Mouse (Mus musculus) retina, postnatal 1 day (tissue): Measurements from ENCODE around the gene Psmb11.

Experiments used
- DNase-seq: peaks from one replicate; pipeline ENCODE4 v3.0.0-alpha.2; 2012

Psmb11 gene

GRCm38 (mm10) chr14:54621133-54621532, at the start of gene Psmb11:
Psmb11 (plus strand) TSS chr14:54621433.
- DNase-seq, result no peak

GRCm38 (mm10) chr14:54572122-54572521, 49.1 kb upstream of the Psmb11 start:
- no peak for DNase-seq

- DNase-seq, result peak; percentile 91
Observed at GRCm38 (mm10) chr14:54572790-54573736, 48.2 kb upstream of the Psmb11 start.

- peak; percentile 55 for DNase-seq
Observed at GRCm38 (mm10) chr14:54574253-54574652, 47.0 kb upstream of the Psmb11 start.

DNA sequence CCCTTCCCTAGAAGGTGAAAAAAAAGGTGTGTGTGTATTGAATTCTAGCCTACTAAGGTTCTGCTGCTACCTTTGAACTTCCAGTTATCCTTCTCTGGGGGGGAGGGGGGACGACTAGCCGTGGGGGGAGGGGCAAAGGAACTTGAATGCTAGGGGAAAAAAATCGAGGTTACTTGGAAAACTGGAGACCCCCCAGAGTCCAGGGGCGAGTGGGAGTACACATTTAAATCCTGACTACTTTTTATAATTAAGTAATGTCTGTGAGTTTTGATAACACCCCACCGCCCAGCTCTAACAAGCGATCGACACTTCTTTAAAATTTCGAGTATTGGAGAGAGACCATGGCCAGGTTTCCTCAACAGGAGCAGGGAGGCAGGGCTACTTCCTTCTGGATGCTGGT, 46.2 kb upstream of the Psmb11 start:
- no peak for DNase-seq

GRCm38 (mm10) chr14:54575631-54576030, 45.6 kb upstream of the Psmb11 start:
- peak; percentile 83 for DNase-seq

DNA sequence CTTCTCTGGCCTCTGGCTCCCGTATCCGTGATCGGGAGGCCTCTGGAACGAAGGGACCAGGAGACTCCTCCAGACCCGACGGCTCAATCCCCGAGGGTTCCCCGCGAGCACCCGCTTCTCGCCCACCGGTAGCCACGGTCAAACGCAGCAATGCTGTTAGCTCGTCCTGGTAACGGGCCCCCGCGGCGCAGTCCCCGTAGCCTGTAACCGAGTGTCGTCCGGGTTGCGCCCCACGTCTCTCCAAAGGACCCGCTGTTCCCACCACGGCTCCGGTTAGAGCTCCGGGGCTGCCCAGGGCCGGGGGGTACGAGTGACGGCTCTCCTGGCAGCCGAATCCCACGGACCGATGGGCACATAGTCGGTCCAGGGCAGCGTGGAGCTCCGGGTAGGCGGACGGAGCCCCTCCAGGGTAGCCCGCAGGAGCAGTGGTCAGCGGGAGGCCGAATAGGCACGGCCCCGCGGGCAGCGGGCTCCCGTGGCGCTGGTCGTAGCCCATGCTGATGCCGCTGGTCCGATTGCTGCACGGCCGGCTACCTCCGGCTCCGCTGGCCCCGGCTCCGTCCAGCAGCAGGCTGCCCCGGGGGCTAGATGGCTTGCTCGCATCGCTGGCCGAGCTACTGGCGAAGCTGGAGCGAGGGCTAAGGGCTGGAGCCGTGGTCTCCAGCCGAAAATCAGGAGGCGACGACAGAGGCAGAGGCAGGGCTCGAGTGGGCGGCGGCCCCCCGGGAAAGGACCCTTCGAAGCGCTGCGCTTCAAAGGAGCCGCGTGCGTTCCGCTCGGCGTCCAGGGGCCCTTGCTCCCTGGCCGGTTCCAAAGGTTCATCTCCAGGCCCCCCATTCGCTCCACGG, 44.8 kb upstream of the Psmb11 start:
- DNase-seq, result peak; percentile 56

DNA sequence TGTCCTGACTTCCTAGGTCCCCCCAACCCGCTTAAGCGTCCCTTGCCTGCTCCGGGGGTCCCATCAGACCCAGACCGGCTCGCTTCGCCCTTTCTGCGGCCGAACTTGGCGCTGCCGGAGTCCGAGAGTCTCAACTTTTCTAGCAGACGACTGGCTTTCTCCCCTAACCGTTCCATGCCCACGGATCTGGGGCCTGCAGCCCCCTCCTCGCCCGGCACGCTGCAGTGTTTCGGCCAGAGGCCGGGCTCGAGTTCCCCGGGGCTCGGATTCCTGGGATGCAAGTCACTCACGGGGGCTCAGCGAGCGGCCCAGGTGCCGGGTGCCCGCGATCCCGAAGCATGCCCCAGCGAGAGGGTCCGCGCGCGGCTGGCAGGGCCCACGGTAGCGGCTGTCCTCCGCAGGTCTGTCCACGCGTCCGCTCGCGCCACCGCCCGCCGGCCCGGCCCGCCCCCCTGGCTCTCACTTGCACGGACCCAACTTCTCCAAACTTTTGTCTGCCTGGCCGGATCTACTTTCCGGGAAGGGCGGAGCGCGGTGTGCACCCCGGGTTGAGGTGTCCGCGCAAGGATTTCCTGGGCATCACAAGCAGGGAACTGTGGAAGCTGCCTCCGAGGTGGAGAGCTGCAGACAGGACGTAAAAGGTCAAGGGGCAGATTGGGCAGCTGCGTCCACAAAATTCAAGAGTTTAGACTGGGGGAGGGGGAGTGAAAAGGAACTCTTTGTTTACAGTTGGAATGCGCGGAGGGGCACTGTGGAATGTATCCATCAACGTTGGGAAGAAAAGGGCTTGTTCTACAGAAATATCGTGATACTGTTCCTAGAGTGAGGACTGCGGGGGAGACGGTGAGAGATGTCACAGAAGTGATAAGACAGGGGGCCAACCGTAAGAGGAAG, 43.9 kb upstream of the Psmb11 start, which contains the start of gene Ajuba:
Gene Ajuba, minus strand, starts transcription at position 470 of the 894 bp plus-strand sequence.
- peak; percentile 96 for DNase-seq

DNA sequence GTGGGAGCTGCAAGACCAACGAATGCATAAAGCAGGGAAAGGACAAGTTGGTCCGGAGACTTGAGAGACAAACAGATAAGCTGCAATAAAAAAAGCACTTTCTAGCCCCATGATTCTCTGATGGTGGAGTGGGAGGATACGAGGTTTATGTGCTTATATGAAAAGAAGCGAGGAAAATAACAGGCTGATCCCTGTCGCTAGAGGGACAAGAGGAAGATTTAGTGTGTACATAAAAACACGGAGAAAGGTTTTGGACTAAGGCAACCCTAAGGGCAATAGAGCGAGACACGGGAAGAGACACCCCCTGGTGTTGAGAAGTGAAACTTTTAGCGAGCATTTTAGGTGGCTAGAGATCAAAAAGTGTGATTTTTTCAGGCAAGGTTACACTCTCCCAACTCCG, 43.2 kb upstream of the Psmb11 start:
- peak; percentile 72 for DNase-seq

GRCm38 (mm10) chr14:54579638-54580037, 41.6 kb upstream of the Psmb11 start:
- DNase-seq, result no peak

- DNase-seq, result no peak
Observed at GRCm38 (mm10) chr14:54582536-54582935, 38.7 kb upstream of the Psmb11 start.

GRCm38 (mm10) chr14:54583681-54584338, 37.4 kb upstream of the Psmb11 start:
- DNase-seq, result peak; percentile 82

- no peak for DNase-seq
Observed at GRCm38 (mm10) chr14:54591056-54591455, 30.2 kb upstream of the Psmb11 start.

DNA sequence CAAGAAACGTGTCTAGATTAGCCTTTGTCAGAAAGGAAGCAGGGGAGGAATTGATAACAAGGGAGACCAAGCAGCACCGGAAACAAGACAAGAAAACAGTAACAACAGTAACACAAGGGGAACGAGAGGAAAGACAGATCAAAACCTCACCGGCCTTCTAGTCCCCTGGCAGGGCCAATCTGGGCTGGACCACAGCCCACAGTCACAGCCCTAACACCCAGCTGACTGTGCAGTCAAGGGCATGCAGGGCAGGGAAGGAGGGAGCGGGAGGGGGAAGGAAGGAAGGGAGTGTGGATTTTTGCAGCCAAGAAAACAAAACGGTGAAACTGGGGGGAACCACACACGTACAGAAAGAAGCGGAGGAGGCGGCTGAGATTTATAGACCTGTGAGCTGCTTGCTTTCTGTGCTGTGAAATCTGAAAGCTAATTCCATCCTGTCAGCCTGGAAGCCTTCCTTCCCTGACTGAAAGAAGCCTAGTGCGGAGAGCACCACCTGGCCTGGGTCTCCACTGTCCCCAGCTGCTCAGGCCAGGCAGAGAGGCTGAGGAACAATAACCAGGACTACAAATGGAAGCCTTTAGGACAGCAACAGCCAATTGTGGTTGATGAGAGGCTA, 28.8 kb upstream of the Psmb11 start:
- DNase-seq, result no peak

- DNase-seq, result no peak
Observed at GRCm38 (mm10) chr14:54594055-54594454, 27.2 kb upstream of the Psmb11 start.

- DNase-seq, result no peak
Observed at GRCm38 (mm10) chr14:54594631-54595414, 26.4 kb upstream of the Psmb11 start.

DNA sequence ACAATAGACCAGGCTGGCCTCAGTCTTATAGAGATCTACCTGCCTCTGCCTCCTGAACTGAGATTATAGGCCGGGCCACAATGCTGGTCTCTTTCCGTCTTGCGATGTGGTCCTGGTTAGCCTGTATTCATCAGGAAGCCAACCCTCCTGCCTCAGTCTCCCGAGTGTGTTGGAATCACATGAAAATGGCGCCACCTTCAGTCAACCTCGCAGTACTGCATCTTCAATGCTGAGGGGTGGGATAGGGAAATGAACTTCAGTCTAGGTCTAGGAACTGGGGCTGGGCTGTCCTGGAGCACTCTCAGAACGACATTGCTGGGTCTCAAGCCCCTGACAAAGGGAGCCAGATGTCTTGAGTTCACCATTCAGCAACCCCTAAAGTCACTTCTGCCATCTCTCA, 24.1 kb upstream of the Psmb11 start:
- no peak for DNase-seq

DNA sequence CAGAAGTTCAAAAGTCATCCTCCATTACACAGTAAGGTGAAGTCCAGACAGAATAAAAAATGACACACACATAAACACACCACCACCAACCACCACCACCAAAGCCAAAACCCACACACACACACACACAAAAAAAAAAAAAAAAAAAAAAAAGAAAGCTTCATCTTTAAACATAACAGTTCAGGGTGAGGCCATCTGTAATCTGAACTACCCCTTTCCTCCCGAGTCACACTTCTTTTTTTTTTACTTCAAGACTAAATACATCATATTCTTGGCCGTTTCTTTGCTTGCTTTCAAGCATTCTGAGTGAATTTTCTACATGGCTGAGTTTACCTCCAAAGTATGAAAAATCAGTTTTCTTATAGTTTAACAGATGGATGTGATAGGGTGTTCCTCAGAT, 19.6 kb upstream of the Psmb11 start:
- no peak for DNase-seq

GRCm38 (mm10) chr14:54602613-54603012, 18.6 kb upstream of the Psmb11 start:
- no peak for DNase-seq

- DNase-seq, result peak; percentile 99
Observed at GRCm38 (mm10) chr14:54603038-54603654, 18.1 kb upstream of the Psmb11 start.
